Mouse (Mus musculus) spleen, adult 2 months (tissue): ENCODE measurements around the gene Obox2. TPM values are rescaled to one million over a fixed set of nuclear protein-coding genes. Genes with fewer than 3 reads are reported as not detected.
"Not testable (repeated sequence)": the region's sequence is repeated elsewhere in the genome, so short reads cannot be mapped to it uniquely, and the experiment has no call there.

Source experiments
- DNase-seq, 2 experiments: peaks; one replicate each; pipeline versions ENCODE4 v3.0.0 to v3.0.0-alpha.2; 2012 to 2021; ENCODE audit warnings: low spot score in 2 of 2, low read depth in 1 of 2
- H3K27ac ChIP-seq: fragments of 200-500 bp; 2 replicates; pipeline ENCODE4 v1.5.1; 2012; ENCODE audit warnings: low read length, inconsistent platforms; ENCODE audit not compliant: insufficient read depth
- H3K27me3 ChIP-seq: fragments of 200-500 bp; 2 replicates; pipeline ENCODE4 v1.6.1; 2012; ENCODE audit warnings: mild to moderate bottlenecking, moderate library complexity, low read length, inconsistent platforms; ENCODE audit not compliant: control insufficient read depth, insufficient read depth
- H3K36me3 ChIP-seq: fragments of 200-500 bp; 2 replicates; pipeline ENCODE4 v1.6.1; 2012; ENCODE audit warnings: mild to moderate bottlenecking, low read length, inconsistent platforms; ENCODE audit not compliant: control insufficient read depth, insufficient read depth
- H3K4me1 ChIP-seq: fragments of 200-500 bp; 2 replicates; pipeline ENCODE4 v1.6.1; 2011; ENCODE audit warnings: inconsistent platforms; ENCODE audit not compliant: control insufficient read depth, insufficient read depth, insufficient read length
- H3K4me3 ChIP-seq: fragments of 200-500 bp; 2 replicates; pipeline ENCODE4 v1.5.1; 2011; ENCODE audit warnings: mild to moderate bottlenecking, inconsistent platforms; ENCODE audit not compliant: insufficient read depth, insufficient read length; ENCODE audit errors: extremely low read depth
- WGBS: fragments of 180-500 bp; shearing (Covaris S2); methylation state at CpG from one replicate; pipeline ENCODE4 v1.1.7; 2018; 5-methylcytosine and 5-hydroxymethylcytosine counted together
- polyA plus RNA-seq: library from polyadenylated mRNA; depleted of rRNA; stranded (reverse); fragments of >200 nt; gene quantifications from 2 replicates; pipeline ENCODE4 v1.2.3, GENCODE M21; 2012; rRNA removed

The Obox2 gene
- not detected in 2 replicates for polyA plus RNA-seq

DNA sequence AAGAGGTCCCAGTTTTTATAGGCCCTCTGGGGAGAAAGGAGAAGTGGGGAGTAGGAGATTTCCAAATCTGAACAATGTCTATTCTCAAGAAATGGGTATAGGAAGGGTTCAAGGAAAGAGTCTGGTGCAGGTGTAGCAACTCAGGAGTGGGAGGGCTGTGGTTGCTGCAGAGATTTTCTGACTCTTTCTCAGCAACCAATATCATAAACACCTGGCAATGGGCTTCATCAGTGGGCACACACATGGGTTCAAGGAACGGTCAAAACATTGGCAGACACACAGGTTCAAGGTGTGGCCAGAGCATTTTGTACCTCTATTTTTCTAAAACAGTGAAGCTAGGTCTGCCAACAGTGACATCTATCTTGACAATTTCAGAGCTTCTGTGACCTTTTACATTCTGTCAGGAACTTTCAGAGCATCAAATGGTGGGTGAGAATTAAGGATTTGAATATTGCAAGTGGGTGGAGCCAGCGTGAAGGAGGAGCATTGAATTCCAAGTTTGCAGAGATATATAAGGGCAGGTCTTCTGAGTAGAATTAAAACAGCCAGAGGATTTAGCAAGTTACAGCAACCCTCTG is at the start of gene Obox2, which contains the start of gene Obox1:
Gene Obox2, plus strand, starts transcription at position 301 of the 578 bp plus-strand sequence.
Gene Obox1, plus strand, starts transcription at position 528 of the 578 bp plus-strand sequence.
- not testable (repeated sequence) for H3K36me3 ChIP-seq, H3K27ac ChIP-seq, H3K27me3 ChIP-seq, H3K4me1 ChIP-seq, DNase-seq, H3K4me3 ChIP-seq
- no CpG with 5 or more reads among the region's 2 CpGs for WGBS

GRCm38 (mm10) chr7:15399147-15399874 is 10.8 kb downstream of the Obox2 start:
- not testable (repeated sequence) for DNase-seq, H3K36me3 ChIP-seq, H3K27ac ChIP-seq, H3K27me3 ChIP-seq, H3K4me1 ChIP-seq, H3K4me3 ChIP-seq
- WGBS: 62% methylated on average over 3 of the region's 3 CpGs

- H3K27ac ChIP-seq, DNase-seq, H3K36me3 ChIP-seq, H3K4me3 ChIP-seq, H3K4me1 ChIP-seq, H3K27me3 ChIP-seq: not testable (repeated sequence)
- 88% methylated on average over 10 of the region's 10 CpGs for WGBS
These were observed 18.3 kb downstream of the Obox2 start for GRCm38 (mm10) chr7:15406816-15407215.

GRCm38 (mm10) chr7:15418046-15418445 is 29.5 kb downstream of the Obox2 start:
- H3K4me3 ChIP-seq, DNase-seq, H3K27ac ChIP-seq, H3K4me1 ChIP-seq, H3K27me3 ChIP-seq, H3K36me3 ChIP-seq: not testable (repeated sequence)
- 83% methylated on average over 9 of the region's 9 CpGs for WGBS

- not testable (repeated sequence) for H3K27me3 ChIP-seq, H3K4me3 ChIP-seq, H3K36me3 ChIP-seq, H3K4me1 ChIP-seq, H3K27ac ChIP-seq, DNase-seq
- WGBS: 85% methylated on average over 4 of the region's 4 CpGs
These were observed 37.0 kb downstream of the Obox2 start for GRCm38 (mm10) chr7:15425537-15425936.

Other genes with a start within 250 kb of the Obox2 start
- not detected in 2 replicates for gene Obox1, start 227 bp downstream of the Obox2 start, polyA plus RNA-seq